Mouse (Mus musculus): ENCODE data around the gene Sertad2. TPM values are rescaled to one million over a fixed set of nuclear protein-coding genes. Genes with fewer than 3 reads are reported as not detected.

Sertad2 gene
- polyA plus RNA-seq, 1 experiment from 2014 or later = 50.9 TPM

DNA sequence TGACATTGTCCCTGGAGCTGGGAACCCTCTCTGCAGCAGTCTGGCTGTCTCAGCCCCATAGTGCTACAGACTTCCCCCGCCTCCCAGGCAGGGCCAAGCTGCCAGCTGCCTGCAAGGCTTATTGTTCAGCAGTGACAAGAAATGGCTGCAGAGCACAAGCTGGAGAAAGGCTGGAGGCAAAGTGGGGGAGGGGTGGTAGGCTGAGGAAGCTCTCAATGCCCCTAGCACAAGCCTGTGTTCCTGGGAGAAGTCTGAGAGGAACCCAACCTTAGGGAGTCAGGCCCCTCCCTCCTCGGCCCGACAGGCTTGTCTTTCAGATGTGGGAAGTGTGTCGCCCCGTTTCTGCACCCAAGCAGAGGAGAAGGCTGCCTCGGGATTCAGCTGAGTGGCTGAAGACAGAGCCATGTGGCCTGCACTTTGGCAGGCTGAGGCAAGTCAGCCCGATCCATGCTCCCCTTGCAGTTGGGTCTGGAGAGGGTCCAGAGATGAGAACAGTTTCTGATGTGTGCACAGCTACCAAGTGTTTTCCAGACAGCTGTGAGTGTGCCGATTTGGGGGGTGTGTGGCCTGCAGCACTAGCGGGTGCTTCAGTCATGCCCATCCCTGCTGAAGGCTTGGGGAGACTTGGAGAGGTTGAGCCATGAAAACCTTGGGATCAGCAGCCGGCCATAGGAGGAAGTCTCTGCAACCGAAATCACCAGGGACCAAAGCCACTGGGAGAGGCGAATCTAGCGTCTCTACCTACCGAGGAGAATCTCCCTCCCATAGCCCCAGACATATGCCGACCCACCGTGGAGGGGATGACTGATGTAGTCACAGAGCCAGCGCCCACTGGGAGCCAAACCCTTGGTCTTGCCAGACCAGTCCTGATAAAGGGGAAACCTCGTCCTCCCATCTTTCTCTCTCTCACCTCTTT, 113.0 kb downstream of the Sertad2 start:
- no peaks in the 10 kb centered on the region for H3K27me3 ChIP-seq
- H3K27ac ChIP-seq = peak overlapping the region; percentile 58; the same call in 1 of the 2 replicates
- peak overlapping the region; percentile 18 for H3K4me3 ChIP-seq
- peak overlapping the region; percentile 53 for H3K4me2 ChIP-seq (replicated peaks)
- H3K36me3 ChIP-seq = peaks cover 15% of the 10 kb centered on the region
- WGBS = 20% methylated on average over 18 of the region's 18 CpGs
- ATAC-seq (ENCODE audit: low FRiP score, low read depth) = peak; percentile 79; the same call in 1 of the 2 replicates
- H3K9me3 ChIP-seq = no peaks in the 10 kb centered on the region
- peaks cover 49% of the 10 kb centered on the region for H3K4me1 ChIP-seq
- H3K9ac ChIP-seq = peak overlapping the region; percentile 35

DNA sequence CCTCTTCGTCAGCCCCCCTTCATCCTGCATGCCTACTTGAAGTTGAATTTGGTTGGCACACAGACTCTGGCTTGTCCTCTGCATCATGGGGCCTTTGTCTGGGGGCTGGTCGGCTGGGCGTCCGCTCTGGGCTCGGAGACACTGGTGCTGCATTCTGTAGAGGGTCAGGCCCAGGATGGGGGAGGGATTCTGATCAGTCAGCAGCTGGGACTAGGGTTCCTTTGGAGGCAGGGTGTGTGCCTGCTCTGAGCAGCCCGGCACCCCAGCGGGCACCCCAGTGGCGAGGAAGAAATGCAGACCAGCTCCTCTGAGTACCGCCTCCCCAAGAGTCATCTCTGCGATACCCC, 113.6 kb downstream of the Sertad2 start:
- Histone ChIP-seq H3K4me2 (replicated peaks) (peak overlapping the region; percentile 53), H3K27me3 (no peaks in the 10 kb centered on the region), H3K9ac (peak overlapping the region; percentile 48; the same call in 1 of the 2 replicates), H3K27ac (peak overlapping the region; percentile 58; the same call in 1 of the 2 replicates), H3K36me3 (peaks cover 15% of the 10 kb centered on the region), H3K4me1 (peaks cover 43% of the 10 kb centered on the region), H3K4me3 (peak overlapping the region; percentile 18; the same call in 1 of the 2 replicates), H3K9me3 (no peaks in the 10 kb centered on the region)
- WGBS = 23% methylated on average over 10 of the region's 10 CpGs
- ATAC-seq (ENCODE audit: low FRiP score, low read depth) = 0 out of 2 replicates have a peak, but pooled peaks have one; percentile 9

- Histone ChIP-seq H3K4me3 (no peak overlapping the region), H3K9me3 (no peaks in the 10 kb centered on the region), H3K36me3 (peaks cover 5% of the 10 kb centered on the region; the same call in 1 of the 2 replicates), H3K27ac (peak overlapping the region; percentile 28; the same call in 1 of the 2 replicates), H3K4me2 (replicated peaks) (no peak overlapping the region), H3K4me1 (peaks cover 43% of the 10 kb centered on the region), H3K27me3 (no peaks in the 10 kb centered on the region), H3K9ac (no peak overlapping the region)
- 52% methylated on average over 3 of the region's 3 CpGs for WGBS
- no peak for ATAC-seq (ENCODE audit: low FRiP score, low read depth)
Measured at GRCm38 (mm10) chr11:20659094-20659493, 116.0 kb downstream of the Sertad2 start.

- no peaks in the 10 kb centered on the region for H3K36me3 ChIP-seq
- no peak overlapping the region for H3K27ac ChIP-seq
- 85% methylated on average over 14 of the region's 14 CpGs for WGBS
- H3K9ac ChIP-seq = no peak overlapping the region
- H3K9me3 ChIP-seq = no peaks in the 10 kb centered on the region
- H3K4me1 ChIP-seq = peaks cover 30% of the 10 kb centered on the region
- ATAC-seq (ENCODE audit: low FRiP score, low read depth) = no peak
- H3K4me3 ChIP-seq = no peak overlapping the region
- H3K27me3 ChIP-seq = no peaks in the 10 kb centered on the region
- H3K4me2 ChIP-seq (replicated peaks) = no peak overlapping the region
Measured at GRCm38 (mm10) chr11:20660111-20661097, 117.4 kb downstream of the Sertad2 start.

DNA sequence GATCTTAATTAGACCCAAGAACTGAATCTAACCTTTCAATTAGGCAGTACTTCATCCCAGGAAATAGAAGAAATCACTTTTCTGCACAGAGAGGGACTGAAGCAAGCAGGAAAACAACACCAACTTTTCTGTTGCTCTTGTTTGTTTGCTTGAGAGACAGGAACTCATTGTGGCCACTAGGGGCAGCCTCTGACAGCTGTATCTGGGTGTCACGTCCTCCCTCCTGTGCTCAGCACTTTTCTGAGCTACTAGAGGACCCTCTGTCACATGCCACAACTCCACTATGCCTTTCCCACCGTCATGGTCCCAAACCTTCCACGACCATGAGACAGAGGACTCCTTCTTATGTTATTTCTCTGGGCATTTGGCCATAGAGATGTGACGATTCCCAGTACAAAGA, 118.6 kb downstream of the Sertad2 start:
- no peaks in the 10 kb centered on the region for H3K36me3 ChIP-seq
- peaks cover 18% of the 10 kb centered on the region for H3K4me1 ChIP-seq
- no peak overlapping the region for H3K4me3 ChIP-seq
- 38% methylated on average over 4 of the region's 4 CpGs for WGBS
- H3K9ac ChIP-seq = no peak overlapping the region
- no peak overlapping the region for H3K27ac ChIP-seq
- H3K9me3 ChIP-seq = no peaks in the 10 kb centered on the region
- no peak for ATAC-seq (ENCODE audit: low FRiP score, low read depth)
- H3K27me3 ChIP-seq = no peaks in the 10 kb centered on the region
- no peak overlapping the region for H3K4me2 ChIP-seq (replicated peaks)

DNA sequence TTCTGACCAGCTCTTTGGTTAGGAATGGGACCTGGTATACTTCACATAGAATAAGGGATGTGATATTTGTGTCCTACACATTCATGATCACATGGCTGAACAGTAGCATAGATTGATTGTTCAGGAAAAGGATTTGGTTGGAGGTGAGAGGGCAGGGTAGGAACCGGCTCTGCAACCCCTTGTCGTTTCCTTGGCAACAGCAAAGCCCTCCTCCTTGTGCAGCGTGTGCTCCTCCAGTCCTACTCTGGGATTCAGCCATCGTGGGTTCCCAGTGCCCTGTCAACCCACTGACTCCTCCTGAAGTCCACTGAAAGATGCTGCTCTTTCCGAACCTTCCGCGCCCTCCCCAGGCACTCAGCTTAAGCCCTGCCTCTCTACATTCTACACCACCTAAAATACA, 119.8 kb downstream of the Sertad2 start:
- H3K9ac ChIP-seq = no peak overlapping the region
- H3K27ac ChIP-seq = no peak overlapping the region
- H3K4me2 ChIP-seq (replicated peaks) = no peak overlapping the region
- 64% methylated on average over 7 of the region's 7 CpGs for WGBS
- no peaks in the 10 kb centered on the region for H3K9me3 ChIP-seq
- no peaks in the 10 kb centered on the region for H3K36me3 ChIP-seq
- ATAC-seq (ENCODE audit: low FRiP score, low read depth) = no peak
- no peak overlapping the region for H3K4me3 ChIP-seq
- no peaks in the 10 kb centered on the region for H3K27me3 ChIP-seq
- peaks cover 9% of the 10 kb centered on the region for H3K4me1 ChIP-seq

GRCm38 (mm10) chr11:20663580-20664198, 120.6 kb downstream of the Sertad2 start:
- ATAC-seq (ENCODE audit: low FRiP score, low read depth) = no peak
- H3K9ac ChIP-seq = no peak overlapping the region
- no peaks in the 10 kb centered on the region for H3K9me3 ChIP-seq
- no peak overlapping the region for H3K4me3 ChIP-seq
- peaks cover 6% of the 10 kb centered on the region; the same call in 1 of the 2 replicates for H3K4me1 ChIP-seq
- WGBS = 34% methylated on average over 5 of the region's 5 CpGs
- no peaks in the 10 kb centered on the region for H3K27me3 ChIP-seq
- no peak overlapping the region for H3K4me2 ChIP-seq (replicated peaks)
- H3K36me3 ChIP-seq = no peaks in the 10 kb centered on the region
- H3K27ac ChIP-seq = no peak overlapping the region

DNA sequence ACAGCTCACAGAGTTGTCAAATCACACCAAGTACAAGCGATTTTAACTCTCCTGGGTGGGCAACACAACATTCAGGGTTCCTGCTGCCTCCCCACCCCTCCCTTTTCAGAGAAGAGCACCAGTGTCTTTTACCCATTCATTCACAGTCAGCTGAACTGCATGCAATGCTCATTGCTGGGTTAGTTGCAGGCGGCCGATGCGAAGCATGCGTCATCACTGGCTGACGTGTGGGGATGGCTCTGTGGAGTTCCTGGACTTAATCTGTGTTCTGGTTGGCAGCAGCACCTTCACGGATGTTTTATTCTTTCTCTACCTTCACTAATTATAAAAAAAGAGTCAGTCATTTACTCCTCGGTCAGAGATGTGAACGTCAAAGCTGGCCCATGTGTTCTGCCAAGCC, 121.8 kb downstream of the Sertad2 start:
- Histone ChIP-seq H3K9me3 (no peaks in the 10 kb centered on the region), H3K9ac (no peak overlapping the region), H3K4me1 (0 out of 2 replicates have a peak, but pooled peaks cover 5% of the 10 kb centered on the region), H3K4me2 (replicated peaks) (no peak overlapping the region), H3K27ac (no peak overlapping the region), H3K27me3 (no peaks in the 10 kb centered on the region), H3K36me3 (no peaks in the 10 kb centered on the region), H3K4me3 (no peak overlapping the region)
- 78% methylated on average over 9 of the region's 9 CpGs for WGBS
- ATAC-seq (ENCODE audit: low FRiP score, low read depth) = no peak

DNA sequence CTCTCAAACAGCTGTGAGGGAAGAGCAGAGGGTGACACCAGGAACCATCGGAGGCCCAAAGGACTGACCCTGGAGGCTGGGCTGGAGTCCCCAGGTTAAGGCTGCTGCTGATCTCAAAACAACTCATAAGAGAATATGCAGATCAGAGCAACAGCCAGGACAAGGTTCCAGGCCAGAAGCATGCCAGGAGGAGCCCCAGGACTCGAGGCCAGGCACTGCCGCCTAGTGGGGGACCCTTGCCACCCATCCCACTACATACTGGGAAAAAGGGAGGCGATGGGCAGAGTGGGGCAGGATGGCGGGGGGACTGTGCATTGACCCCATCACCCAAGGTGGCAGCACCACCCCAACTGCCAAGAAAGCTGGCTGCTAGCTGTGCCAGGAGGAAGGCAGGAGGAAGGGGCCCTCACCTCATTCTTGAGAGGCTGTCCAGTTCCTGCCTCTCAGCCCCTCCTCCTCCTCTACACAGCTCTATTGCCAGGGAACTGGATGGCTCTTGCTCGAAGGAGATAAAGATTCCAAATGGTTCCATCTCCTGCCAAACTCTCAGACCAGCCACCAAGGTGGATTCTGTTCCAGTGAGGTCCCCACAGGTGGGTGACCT, 128.8 kb downstream of the Sertad2 start:
- Histone ChIP-seq H3K4me1 (0 out of 2 replicates have a peak, but pooled peaks cover 5% of the 10 kb centered on the region), H3K9me3 (no peaks in the 10 kb centered on the region), H3K27ac (no peak overlapping the region), H3K4me2 (replicated peaks) (no peak overlapping the region), H3K36me3 (no peaks in the 10 kb centered on the region), H3K9ac (no peak overlapping the region), H3K4me3 (no peak overlapping the region), H3K27me3 (no peaks in the 10 kb centered on the region)
- WGBS = 55% methylated on average over 6 of the region's 6 CpGs
- no peak for ATAC-seq (ENCODE audit: low FRiP score, low read depth)

DNA sequence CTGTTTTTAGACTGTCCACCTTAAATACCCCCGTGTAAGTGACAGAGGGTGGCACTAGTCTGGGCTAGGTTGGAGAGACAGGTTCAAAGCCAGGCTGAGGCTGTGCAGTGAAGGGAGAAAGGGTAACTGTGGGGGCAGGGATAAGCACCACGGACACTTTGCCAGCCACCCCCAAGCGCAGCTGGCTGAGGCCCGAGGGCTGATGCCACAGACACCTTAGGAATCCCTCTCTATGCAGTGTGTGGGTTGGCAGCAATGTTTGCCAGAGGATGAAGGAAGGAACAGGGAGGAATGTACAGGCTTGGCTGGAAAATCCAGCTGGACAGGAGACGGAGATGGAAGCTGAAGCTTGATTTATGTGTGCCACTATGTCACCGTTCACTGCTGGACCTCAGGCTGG, 129.5 kb downstream of the Sertad2 start:
- no peak overlapping the region for H3K4me3 ChIP-seq
- no peak overlapping the region for H3K27ac ChIP-seq
- 71% methylated on average over 6 of the region's 6 CpGs for WGBS
- ATAC-seq (ENCODE audit: low FRiP score, low read depth) = no peak
- H3K9ac ChIP-seq = no peak overlapping the region
- H3K27me3 ChIP-seq = no peaks in the 10 kb centered on the region
- 0 out of 2 replicates have a peak, but pooled peaks cover 5% of the 10 kb centered on the region for H3K4me1 ChIP-seq
- H3K9me3 ChIP-seq = no peaks in the 10 kb centered on the region
- no peak overlapping the region for H3K4me2 ChIP-seq (replicated peaks)
- no peaks in the 10 kb centered on the region for H3K36me3 ChIP-seq

DNA sequence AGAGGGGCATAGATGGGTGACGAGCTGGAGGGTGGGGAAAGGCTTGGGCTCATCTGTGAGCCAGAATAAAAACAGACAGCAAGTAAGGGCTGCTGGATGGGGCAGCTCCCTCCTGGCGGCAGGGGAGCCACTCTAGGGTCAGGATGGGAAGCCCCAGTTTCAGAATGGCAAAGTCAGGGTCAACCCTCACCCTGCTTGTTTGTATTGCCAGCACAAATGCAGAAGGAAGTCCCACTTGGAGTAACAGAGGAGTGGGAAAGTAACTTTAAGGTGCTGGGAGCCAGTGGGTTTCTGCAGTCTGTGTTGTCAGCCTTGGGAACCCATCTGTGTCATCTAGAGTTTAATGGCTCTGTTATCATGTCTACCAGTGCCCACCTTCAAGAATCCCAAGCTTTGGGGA, 136.3 kb downstream of the Sertad2 start:
- Histone ChIP-seq H3K4me3 (no peak overlapping the region), H3K4me2 (replicated peaks) (no peak overlapping the region), H3K27me3 (no peaks in the 10 kb centered on the region), H3K27ac (no peak overlapping the region), H3K36me3 (0 out of 2 replicates have a peak, but pooled peaks cover 2% of the 10 kb centered on the region), H3K4me1 (peaks cover 4% of the 10 kb centered on the region; the same call in 1 of the 2 replicates), H3K9ac (no peak overlapping the region), H3K9me3 (no peaks in the 10 kb centered on the region)
- WGBS = 76% methylated on average over 2 of the region's 2 CpGs
- no peak for ATAC-seq (ENCODE audit: low FRiP score, low read depth)
